Mouse (Mus musculus) liver, embryonic 12.5 days (tissue): ENCODE measurements at regions not wholly inside any gene's neighbourhood (a gene's known extent, or its start where the extent isn't known, plus 50 kb on each side); places are given as distances from the start of the nearest gene placed in this dataset.

Experiments
- ATAC-seq: fragments of 200-750 bp; cut with Nextera tagmentation; 2 replicates; pipeline ENCODE4 v1.8.0; 2017; ENCODE audit warnings: moderate number of reproducible peaks, mild to moderate bottlenecking, moderate library complexity
- H3K27ac ChIP-seq: fragments of 300-500 bp; sonication (generic); 2 replicates; pipeline ENCODE4 v1.5.1; 2016; ENCODE audit warnings: mild to moderate bottlenecking
- H3K27me3 ChIP-seq: fragments of 300-500 bp; sonication (generic); replicated peaks from 2 replicates; pipeline ENCODE4 v1.6.1; 2016; ENCODE audit warnings: mild to moderate bottlenecking, moderate library complexity
- H3K36me3 ChIP-seq: fragments of 300-500 bp; sonication (generic); 2 replicates; pipeline ENCODE4 v1.6.1; 2016; ENCODE audit warnings: mild to moderate bottlenecking, moderate library complexity
- H3K4me1 ChIP-seq: fragments of 300-500 bp; sonication (generic); 2 replicates; pipeline ENCODE4 v1.6.1; 2016
- H3K4me2 ChIP-seq: fragments of 300-500 bp; sonication (generic); 2 replicates; pipeline ENCODE4 v1.6.1; 2016; ENCODE audit warnings: mild to moderate bottlenecking, moderate library complexity
- H3K4me3 ChIP-seq: fragments of 300-500 bp; sonication (generic); 2 replicates; pipeline ENCODE4 v1.5.1; 2016; ENCODE audit warnings: mild to moderate bottlenecking, moderate library complexity
- H3K9ac ChIP-seq: fragments of 300-500 bp; sonication (generic); 2 replicates; pipeline ENCODE4 v1.6.1; 2016; ENCODE audit warnings: mild to moderate bottlenecking, moderate library complexity
- H3K9me3 ChIP-seq: fragments of 300-500 bp; sonication (generic); replicated peaks from 2 replicates; pipeline ENCODE4 v1.6.1; 2016; ENCODE audit warnings: mild to moderate bottlenecking, moderate library complexity
- WGBS: fragments of 180-500 bp; shearing (Covaris S2); methylation state at CpG from one replicate; pipeline ENCODE4 v1.1.7; 2016; ENCODE audit not compliant: insufficient replicate concordance; 5-methylcytosine and 5-hydroxymethylcytosine counted together

DNA sequence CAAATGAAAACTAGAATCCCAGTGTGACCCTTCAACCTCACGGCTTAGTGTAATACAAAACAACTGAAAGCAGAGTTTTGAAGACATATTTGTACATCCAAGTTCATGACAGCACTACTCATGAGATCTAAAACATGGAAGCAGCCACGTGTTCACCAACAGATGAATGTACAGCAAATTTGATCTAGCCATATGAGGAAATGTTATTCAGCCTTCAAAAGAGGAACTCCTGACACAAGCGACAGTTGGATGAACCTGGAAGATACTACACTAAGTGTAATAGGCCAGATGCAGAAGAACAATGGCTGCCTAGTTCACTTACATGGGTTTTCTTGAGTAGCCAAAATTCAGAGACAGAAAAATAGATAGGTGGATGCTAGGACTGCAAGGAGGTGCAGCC is 212.0 kb upstream of the Cdyl start:
- WGBS = 57% methylated on average over 3 of the region's 3 CpGs

GRCm38 (mm10) chr13:35452420-35452819 is 207.2 kb upstream of the Cdyl start:
- WGBS = 57% methylated on average over 1 of the region's 1 CpGs
- no peaks in the 10 kb centered on the region for H3K36me3 ChIP-seq
- H3K4me2 ChIP-seq = no peak overlapping the region
- H3K27me3 ChIP-seq = no peaks in the 10 kb centered on the region
- H3K9me3 ChIP-seq = no peaks in the 10 kb centered on the region
- no peak overlapping the region for H3K27ac ChIP-seq
- no peak overlapping the region for H3K4me3 ChIP-seq
- H3K4me1 ChIP-seq = no peaks in the 10 kb centered on the region
- ATAC-seq = no peak
- no peak overlapping the region for H3K9ac ChIP-seq

More for the DNA sequence above, 212.0 kb upstream of the Cdyl start:
- no peaks in the 10 kb centered on the region for H3K36me3 ChIP-seq
- H3K4me1 ChIP-seq = no peaks in the 10 kb centered on the region
- H3K4me3 ChIP-seq = no peak overlapping the region
- no peak overlapping the region for H3K27ac ChIP-seq
- ATAC-seq = no peak
- H3K9me3 ChIP-seq = no peaks in the 10 kb centered on the region
- no peak overlapping the region for H3K9ac ChIP-seq
- no peaks in the 10 kb centered on the region for H3K27me3 ChIP-seq
- H3K4me2 ChIP-seq = no peak overlapping the region

DNA sequence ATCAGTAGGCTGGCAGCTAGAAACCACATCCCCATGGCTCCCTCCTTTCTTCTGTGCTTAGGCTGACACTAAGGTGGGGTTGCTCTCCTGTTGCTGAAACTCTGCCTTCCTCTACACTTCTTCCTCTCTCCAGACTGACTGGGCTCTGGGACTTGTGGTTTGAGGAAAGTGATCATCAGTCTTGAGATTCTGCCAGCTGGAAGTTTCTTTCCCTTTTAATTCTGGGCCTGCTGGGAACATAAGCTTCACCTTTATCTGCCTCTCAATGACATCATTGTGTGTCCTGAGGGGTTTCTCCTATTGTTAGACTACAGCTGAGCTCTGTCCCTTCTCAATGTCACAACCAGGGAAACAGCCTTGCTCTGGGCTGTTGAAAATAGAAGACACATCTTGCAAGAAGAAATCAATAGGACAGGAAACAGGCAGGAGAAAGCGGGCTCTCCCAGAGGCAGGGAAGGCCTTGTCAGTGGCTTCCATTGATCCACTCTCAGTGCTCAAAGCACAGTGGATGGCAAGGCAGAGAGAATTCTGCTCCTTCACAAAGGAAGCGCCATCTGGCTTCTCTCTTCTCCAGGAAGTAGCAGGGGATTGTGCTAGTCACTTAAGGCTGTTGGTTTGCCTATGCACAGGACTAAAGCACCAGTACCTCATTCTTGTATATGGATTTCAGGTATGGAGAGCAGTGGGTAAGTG is 206.3 kb upstream of the Cdyl start:
- Histone ChIP-seq H3K4me1 (no peaks in the 10 kb centered on the region), H3K27me3 (no peaks in the 10 kb centered on the region), H3K9me3 (no peaks in the 10 kb centered on the region), H3K4me2 (no peak overlapping the region), H3K27ac (no peak overlapping the region), H3K36me3 (no peaks in the 10 kb centered on the region), H3K4me3 (no peak overlapping the region), H3K9ac (no peak overlapping the region)
- 57% methylated on average over 2 of the region's 2 CpGs for WGBS
- no peak for ATAC-seq

GRCm38 (mm10) chr13:35460051-35460450 is 199.6 kb upstream of the Cdyl start:
- 72% methylated on average over 1 of the region's 1 CpGs for WGBS
- H3K27me3 ChIP-seq = no peaks in the 10 kb centered on the region
- no peaks in the 10 kb centered on the region for H3K36me3 ChIP-seq
- H3K9ac ChIP-seq = no peak overlapping the region
- H3K4me2 ChIP-seq = no peak overlapping the region
- no peaks in the 10 kb centered on the region for H3K4me1 ChIP-seq
- no peak overlapping the region for H3K4me3 ChIP-seq
- H3K27ac ChIP-seq = no peak overlapping the region
- no peak for ATAC-seq
- H3K9me3 ChIP-seq = no peaks in the 10 kb centered on the region

- H3K4me1 ChIP-seq = no peaks in the 10 kb centered on the region
- H3K9ac ChIP-seq = no peak overlapping the region
- no peaks in the 10 kb centered on the region for H3K36me3 ChIP-seq
- no peaks in the 10 kb centered on the region for H3K27me3 ChIP-seq
- no peaks in the 10 kb centered on the region for H3K9me3 ChIP-seq
- no peak overlapping the region for H3K4me2 ChIP-seq
- H3K4me3 ChIP-seq = no peak overlapping the region
- no peak for ATAC-seq
- WGBS = 40% methylated on average over 1 of the region's 1 CpGs
- no peak overlapping the region for H3K27ac ChIP-seq
Measured at GRCm38 (mm10) chr13:35463231-35463630, 196.4 kb upstream of the Cdyl start.

DNA sequence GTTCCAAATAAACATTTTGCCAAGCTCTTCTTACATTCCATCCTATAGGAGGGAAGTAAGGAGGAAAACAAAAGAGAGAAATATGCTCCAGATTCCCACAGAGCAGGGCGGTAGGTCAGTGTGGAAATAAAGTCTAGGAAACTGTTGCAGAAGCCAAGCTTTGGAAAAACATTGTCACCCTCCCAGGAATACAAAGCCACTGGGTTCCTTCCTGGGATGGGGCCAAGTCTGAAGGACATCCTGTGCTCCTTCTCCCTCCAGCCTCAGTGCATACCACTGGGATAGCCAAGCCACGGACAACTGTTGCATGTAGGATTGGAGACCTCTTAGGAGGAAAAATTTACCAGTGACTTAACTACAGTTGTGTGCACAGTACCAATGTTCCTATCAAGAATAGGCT is 195.8 kb upstream of the Cdyl start:
- Histone ChIP-seq H3K27me3 (no peaks in the 10 kb centered on the region), H3K4me1 (no peaks in the 10 kb centered on the region), H3K4me2 (no peak overlapping the region), H3K9me3 (no peaks in the 10 kb centered on the region), H3K4me3 (no peak overlapping the region), H3K9ac (no peak overlapping the region), H3K36me3 (no peaks in the 10 kb centered on the region), H3K27ac (no peak overlapping the region)
- WGBS = 55% methylated on average over 2 of the region's 2 CpGs
- no peak for ATAC-seq

DNA sequence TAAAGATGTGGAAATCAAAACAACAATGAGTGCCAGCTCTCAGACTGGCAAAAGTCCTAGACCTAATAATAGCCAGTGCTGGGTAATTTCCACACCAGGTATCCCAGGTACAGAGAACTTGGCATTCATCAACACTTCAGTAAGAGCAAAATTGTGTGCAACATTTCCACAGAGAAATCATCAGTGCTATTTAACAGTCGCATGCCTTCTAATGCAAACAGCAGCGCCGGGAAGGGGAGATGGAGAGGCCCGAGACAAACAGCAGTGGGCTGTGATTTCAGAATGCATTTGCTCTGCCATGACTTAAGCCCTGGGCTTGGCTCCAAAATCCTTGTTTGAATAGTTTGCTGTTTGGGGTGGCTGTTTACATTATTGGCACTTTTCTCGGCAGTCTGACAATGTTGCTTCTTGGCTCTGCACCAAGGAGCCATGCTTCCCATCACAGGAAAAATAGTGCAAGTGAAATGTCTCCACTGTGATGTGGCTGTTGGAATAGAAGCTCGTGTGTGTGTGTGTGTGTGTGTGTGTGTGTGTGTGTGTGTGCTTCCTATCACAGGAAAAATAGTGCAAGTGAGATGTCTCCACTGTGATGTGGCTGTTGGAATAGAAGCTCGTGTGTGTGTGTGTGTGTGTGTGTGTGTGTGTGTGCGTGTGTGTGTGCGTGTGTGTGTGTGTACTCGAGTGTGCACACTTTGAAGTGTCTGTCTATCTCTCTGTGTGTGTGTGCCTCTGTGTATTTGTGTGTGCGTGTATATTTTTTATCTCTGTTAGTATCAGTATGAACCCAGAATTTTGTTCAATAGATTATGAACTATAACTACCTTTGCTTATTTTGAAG is 190.1 kb upstream of the Cdyl start:
- ATAC-seq = no peak
- no peak overlapping the region for H3K4me3 ChIP-seq
- whole genome bisulfite sequencing = 55% methylated on average over 11 of the region's 11 CpGs
- H3K36me3 ChIP-seq = no peaks in the 10 kb centered on the region
- H3K27me3 ChIP-seq = no peaks in the 10 kb centered on the region
- no peak overlapping the region for H3K27ac ChIP-seq
- H3K4me2 ChIP-seq = no peak overlapping the region
- H3K9me3 ChIP-seq = no peaks in the 10 kb centered on the region
- no peak overlapping the region for H3K9ac ChIP-seq
- no peaks in the 10 kb centered on the region for H3K4me1 ChIP-seq

DNA sequence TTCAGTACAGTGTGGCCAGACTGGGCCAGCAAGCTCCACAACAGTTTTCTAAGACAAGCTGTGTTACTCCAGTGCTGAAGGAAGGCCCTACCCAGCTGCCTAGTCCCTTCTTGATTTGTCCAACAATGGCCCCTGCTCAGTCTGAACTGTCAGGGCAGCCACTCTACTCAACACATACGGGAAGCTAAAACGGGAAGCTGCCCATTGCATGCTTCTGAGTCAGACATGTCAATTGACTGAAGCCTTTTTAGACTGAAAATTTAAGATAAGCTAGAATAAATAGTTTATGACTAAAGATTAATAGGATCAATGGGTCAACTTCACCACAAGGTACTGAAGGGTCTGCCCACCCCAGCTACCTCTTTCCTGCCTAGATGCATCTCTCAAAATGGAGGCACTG is 181.4 kb upstream of the Cdyl start:
- no peak for ATAC-seq
- no peak overlapping the region for H3K9ac ChIP-seq
- no peak overlapping the region for H3K4me2 ChIP-seq
- no peaks in the 10 kb centered on the region for H3K36me3 ChIP-seq
- H3K27ac ChIP-seq = no peak overlapping the region
- 51% methylated on average over 2 of the region's 2 CpGs for WGBS
- no peaks in the 10 kb centered on the region for H3K9me3 ChIP-seq
- no peaks in the 10 kb centered on the region for H3K27me3 ChIP-seq
- no peaks in the 10 kb centered on the region for H3K4me1 ChIP-seq
- H3K4me3 ChIP-seq = no peak overlapping the region

DNA sequence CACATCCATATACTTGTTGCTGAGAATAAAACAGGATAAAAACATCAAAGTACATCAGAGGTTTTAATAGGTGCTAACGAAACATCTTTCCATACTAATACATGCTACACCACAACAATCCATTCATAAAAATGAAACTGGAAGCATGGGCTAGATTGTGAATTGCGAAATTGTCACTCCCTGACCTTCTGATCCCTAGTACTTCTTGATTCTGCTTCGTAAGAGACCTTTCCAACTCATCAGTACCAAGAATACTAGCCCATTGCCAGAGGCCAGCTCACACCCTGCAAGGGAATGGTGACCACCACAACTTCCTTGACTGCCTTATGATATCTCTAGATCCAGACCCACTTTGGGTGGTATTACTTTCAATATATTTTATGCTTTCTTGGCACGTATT is 177.3 kb upstream of the Cdyl start:
- H3K4me2 ChIP-seq = no peak overlapping the region
- no peaks in the 10 kb centered on the region for H3K36me3 ChIP-seq
- no peak overlapping the region for H3K9ac ChIP-seq
- ATAC-seq = no peak
- H3K4me1 ChIP-seq = no peaks in the 10 kb centered on the region
- no peak overlapping the region for H3K4me3 ChIP-seq
- no peaks in the 10 kb centered on the region for H3K9me3 ChIP-seq
- no peaks in the 10 kb centered on the region for H3K27me3 ChIP-seq
- no peak overlapping the region for H3K27ac ChIP-seq
- WGBS = 70% methylated on average over 4 of the region's 4 CpGs

- Histone ChIP-seq H3K4me1 (no peaks in the 10 kb centered on the region), H3K4me2 (no peak overlapping the region), H3K9ac (no peak overlapping the region), H3K9me3 (no peaks in the 10 kb centered on the region), H3K27ac (no peak overlapping the region), H3K27me3 (no peaks in the 10 kb centered on the region), H3K36me3 (no peaks in the 10 kb centered on the region), H3K4me3 (no peak overlapping the region)
- WGBS = 72% methylated on average over 4 of the region's 4 CpGs
- ATAC-seq = no peak
Measured at GRCm38 (mm10) chr13:35486125-35486524, 173.5 kb upstream of the Cdyl start.

DNA sequence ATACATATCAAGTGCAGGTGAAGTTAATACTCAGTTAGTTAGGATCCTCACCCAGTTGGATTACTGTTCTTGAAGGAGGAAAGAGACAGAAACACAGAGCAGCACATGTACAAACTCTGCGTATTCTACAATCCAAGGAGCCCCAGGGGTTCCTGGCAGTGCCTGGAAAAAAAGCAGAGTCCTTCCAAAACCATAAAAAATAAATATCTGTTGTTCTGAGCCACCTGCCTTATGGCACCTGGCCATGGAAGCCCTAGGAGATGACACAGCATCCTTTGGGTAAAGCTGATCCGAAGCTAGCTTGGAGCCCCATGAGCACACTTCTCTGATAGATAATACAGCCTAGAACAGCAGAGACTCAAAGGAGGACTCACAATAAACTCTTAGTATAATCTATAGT is 159.9 kb upstream of the Cdyl start:
- Histone ChIP-seq H3K27me3 (no peaks in the 10 kb centered on the region), H3K4me2 (no peak overlapping the region), H3K36me3 (no peaks in the 10 kb centered on the region), H3K9ac (no peak overlapping the region), H3K27ac (no peak overlapping the region), H3K9me3 (no peaks in the 10 kb centered on the region), H3K4me3 (no peak overlapping the region), H3K4me1 (no peaks in the 10 kb centered on the region)
- ATAC-seq = no peak
- 69% methylated on average over 2 of the region's 2 CpGs for WGBS

DNA sequence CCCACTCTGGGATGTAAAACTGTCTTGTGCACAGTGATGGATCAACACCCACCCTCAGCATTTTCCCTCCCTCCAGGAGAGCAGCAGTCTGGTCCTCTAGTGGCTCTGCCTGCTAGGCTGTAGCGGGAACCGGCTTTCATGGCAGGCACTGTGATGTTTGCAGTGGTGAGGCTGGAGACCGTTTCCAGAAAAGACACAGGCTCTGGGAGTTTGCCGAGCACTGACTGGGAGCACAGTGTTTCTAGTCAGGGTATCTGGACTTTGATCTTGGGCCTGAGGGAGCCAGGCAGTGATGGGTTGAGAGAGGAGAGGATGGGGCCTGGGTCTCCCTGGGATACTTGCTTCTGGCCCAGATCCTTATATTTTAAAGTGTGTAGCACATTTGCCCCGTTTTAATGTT is 158.7 kb upstream of the Cdyl start:
- 65% methylated on average over 5 of the region's 5 CpGs for WGBS
- H3K27ac ChIP-seq = no peak overlapping the region

More for the DNA sequence above, 158.7 kb upstream of the Cdyl start:
- no peak overlapping the region for H3K4me2 ChIP-seq
- H3K9me3 ChIP-seq = no peaks in the 10 kb centered on the region
- H3K4me3 ChIP-seq = no peak overlapping the region
- H3K36me3 ChIP-seq = no peaks in the 10 kb centered on the region
- no peak overlapping the region for H3K9ac ChIP-seq
- ATAC-seq = no peak
- no peaks in the 10 kb centered on the region for H3K27me3 ChIP-seq
- no peaks in the 10 kb centered on the region for H3K4me1 ChIP-seq
